Mouse (Mus musculus) brown adipose tissue, adult 24 weeks (tissue): ENCODE measurements at regions not wholly inside any gene's neighbourhood (a gene's known extent, or its start where the extent isn't known, plus 50 kb on each side); places are given as distances from the start of the nearest gene placed in this dataset.
"Not testable (repeated sequence)": the region's sequence is repeated elsewhere in the genome, so short reads cannot be mapped to it uniquely, and the experiment has no call there.

Experiments
- H3K27ac ChIP-seq: fragments of 200-500 bp; replicated peaks from 2 replicates; pipeline ENCODE4 v1.5.1; 2012; ENCODE audit warnings: low read depth, mild to moderate bottlenecking, low read length
- H3K4me1 ChIP-seq: fragments of 200-500 bp; 2 replicates; pipeline ENCODE4 v1.6.1; 2012; ENCODE audit warnings: low read length, mixed read lengths; ENCODE audit not compliant: control insufficient read depth, insufficient read depth, insufficient read length
- H3K4me3 ChIP-seq: fragments of 200-500 bp; 2 replicates; pipeline ENCODE4 v1.5.1; 2012; ENCODE audit warnings: low read depth, mild to moderate bottlenecking, low read length, moderate library complexity; ENCODE audit not compliant: insufficient read depth

GRCm38 (mm10) chr14:17457946-17458345 is 202.1 kb upstream of the Thrb start:
- Histone ChIP-seq H3K27ac (no peak overlapping the region), H3K4me3 (no peak overlapping the region)

GRCm38 (mm10) chr14:17478963-17479362 is 181.1 kb upstream of the Thrb start:
- no peak overlapping the region for H3K27ac ChIP-seq
- H3K4me3 ChIP-seq: no peak overlapping the region
- no peaks in the 10 kb centered on the region for H3K4me1 ChIP-seq

More at GRCm38 (mm10) chr14:17457946-17458345, 202.1 kb upstream of the Thrb start:
- H3K4me1 ChIP-seq: no peaks in the 10 kb centered on the region

- Histone ChIP-seq H3K4me1 (no peaks in the 10 kb centered on the region), H3K27ac (no peak overlapping the region), H3K4me3 (no peak overlapping the region)
Observed at GRCm38 (mm10) chr14:17484866-17485265, 175.2 kb upstream of the Thrb start.

GRCm38 (mm10) chr14:17513756-17514155 is 146.3 kb upstream of the Thrb start:
- no peak overlapping the region for H3K27ac ChIP-seq
- H3K4me3 ChIP-seq: no peak overlapping the region
- no peaks in the 10 kb centered on the region for H3K4me1 ChIP-seq

GRCm38 (mm10) chr14:17522696-17523095 is 137.4 kb upstream of the Thrb start:
- H3K4me3 ChIP-seq: no peak overlapping the region
- H3K4me1 ChIP-seq: no peaks in the 10 kb centered on the region
- no peak overlapping the region for H3K27ac ChIP-seq

GRCm38 (mm10) chr14:17523916-17524315 is 136.1 kb upstream of the Thrb start:
- H3K27ac ChIP-seq: no peak overlapping the region
- H3K4me3 ChIP-seq: no peak overlapping the region
- H3K4me1 ChIP-seq: no peaks in the 10 kb centered on the region

GRCm38 (mm10) chr14:17539322-17539721 is 120.7 kb upstream of the Thrb start:
- Histone ChIP-seq H3K4me1 (no peaks in the 10 kb centered on the region), H3K27ac (no peak overlapping the region)

GRCm38 (mm10) chr14:17556458-17556857 is 103.6 kb upstream of the Thrb start:
- H3K4me3 ChIP-seq: no peak overlapping the region
- H3K27ac ChIP-seq: no peak overlapping the region
- no peaks in the 10 kb centered on the region for H3K4me1 ChIP-seq

More at GRCm38 (mm10) chr14:17539322-17539721, 120.7 kb upstream of the Thrb start:
- H3K4me3 ChIP-seq: no peak overlapping the region

- not testable (repeated sequence) for H3K4me3 ChIP-seq, H3K4me1 ChIP-seq, H3K27ac ChIP-seq
Observed at GRCm38 (mm10) chr14:17560001-17560400, 100.1 kb upstream of the Thrb start.

- no peaks in the 10 kb centered on the region for H3K4me1 ChIP-seq
- no peak overlapping the region for H3K27ac ChIP-seq
- H3K4me3 ChIP-seq: no peak overlapping the region
Observed at GRCm38 (mm10) chr14:17567927-17568326, 92.1 kb upstream of the Thrb start.

GRCm38 (mm10) chr14:17569087-17569636 is 90.9 kb upstream of the Thrb start:
- Histone ChIP-seq H3K4me3 (no peak overlapping the region), H3K4me1 (no peaks in the 10 kb centered on the region), H3K27ac (no peak overlapping the region)

- Histone ChIP-seq H3K4me1 (no peaks in the 10 kb centered on the region; the same call in 1 of the 2 replicates), H3K27ac (no peak overlapping the region), H3K4me3 (no peak overlapping the region)
Observed at GRCm38 (mm10) chr14:17578776-17579175, 81.3 kb upstream of the Thrb start.

- Histone ChIP-seq H3K4me1 (no peaks in the 10 kb centered on the region), H3K4me3 (no peak overlapping the region), H3K27ac (no peak overlapping the region)
Observed at GRCm38 (mm10) chr14:17589595-17589994, 70.5 kb upstream of the Thrb start.

GRCm38 (mm10) chr14:17599553-17599952 is 60.5 kb upstream of the Thrb start:
- H3K4me3 ChIP-seq: no peak overlapping the region
- no peaks in the 10 kb centered on the region for H3K4me1 ChIP-seq
- H3K27ac ChIP-seq: no peak overlapping the region

GRCm38 (mm10) chr14:17602357-17602756 is 57.7 kb upstream of the Thrb start:
- no peak overlapping the region for H3K27ac ChIP-seq
- no peaks in the 10 kb centered on the region for H3K4me1 ChIP-seq

GRCm38 (mm10) chr14:17606018-17606417 is 54.0 kb upstream of the Thrb start:
- Histone ChIP-seq H3K4me3 (no peak overlapping the region), H3K4me1 (no peaks in the 10 kb centered on the region), H3K27ac (no peak overlapping the region)

More at GRCm38 (mm10) chr14:17602357-17602756, 57.7 kb upstream of the Thrb start:
- no peak overlapping the region for H3K4me3 ChIP-seq
